Mouse (Mus musculus) retina, embryonic 14.5 days (tissue): Measurements from ENCODE around the gene Arfip1.

ENCODE experiments used
- DNase-seq: peaks from one replicate; pipeline ENCODE4 v3.0.0-alpha.2; 2015; ENCODE audit warnings: low spot score

Gene Arfip1

GRCm38 (mm10) chr3:84488716-84489115 is 93.7 kb downstream of the Arfip1 start:
- DNase-seq, result no peak

GRCm38 (mm10) chr3:84484891-84485290 is 97.5 kb downstream of the Arfip1 start:
- DNase-seq, result no peak

DNA sequence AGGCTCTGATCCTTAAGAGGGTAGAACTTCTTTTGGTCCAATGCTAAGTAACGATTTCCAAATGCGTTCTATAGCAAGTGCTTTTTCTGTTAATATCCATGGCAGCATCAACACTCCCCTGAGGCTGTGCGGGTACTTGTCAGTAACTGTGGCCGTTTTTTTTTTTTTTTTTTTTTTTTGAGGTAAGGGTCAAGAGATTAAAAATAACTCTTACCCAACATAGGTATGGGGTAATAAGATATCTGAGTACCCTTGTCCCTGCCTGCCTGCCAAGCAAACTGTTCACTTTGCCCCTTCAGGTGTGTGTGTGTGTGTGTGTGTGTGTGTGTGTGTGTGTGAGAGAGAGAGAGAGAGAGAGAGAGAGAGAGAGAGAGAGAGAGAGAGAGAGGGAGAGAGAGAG is 98.1 kb downstream of the Arfip1 start:
- DNase-seq, result no peak

- no peak for DNase-seq
These were observed 100.3 kb downstream of the Arfip1 start for GRCm38 (mm10) chr3:84482121-84482520.

DNA sequence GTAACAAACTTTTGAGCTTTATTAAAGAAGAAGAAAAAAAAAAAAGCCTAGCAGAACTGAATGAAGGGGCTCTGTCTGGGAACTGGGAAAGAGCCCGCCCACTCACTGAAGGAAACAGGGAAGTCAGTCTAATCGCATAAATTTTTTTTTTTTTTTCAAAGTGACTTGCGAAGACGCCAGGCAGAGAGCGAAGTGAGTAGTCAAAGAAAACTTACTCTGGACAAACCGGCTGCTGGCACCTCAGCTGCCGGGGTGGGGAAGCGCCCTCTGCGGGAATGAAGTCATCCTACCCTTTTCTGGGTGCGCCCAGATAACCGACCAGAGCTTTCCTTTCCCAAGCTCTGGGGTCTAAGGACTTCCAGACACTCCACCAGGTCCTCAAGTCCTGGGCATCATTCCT is 101.3 kb downstream of the Arfip1 start:
- DNase-seq, result peak; percentile 64

GRCm38 (mm10) chr3:84480006-84480897 is 102.2 kb downstream of the Arfip1 start, which contains the start of gene Fhdc1:
Gene Fhdc1 (minus strand): TSS chr3:84480429.
- DNase-seq, result peak; percentile 51

DNA sequence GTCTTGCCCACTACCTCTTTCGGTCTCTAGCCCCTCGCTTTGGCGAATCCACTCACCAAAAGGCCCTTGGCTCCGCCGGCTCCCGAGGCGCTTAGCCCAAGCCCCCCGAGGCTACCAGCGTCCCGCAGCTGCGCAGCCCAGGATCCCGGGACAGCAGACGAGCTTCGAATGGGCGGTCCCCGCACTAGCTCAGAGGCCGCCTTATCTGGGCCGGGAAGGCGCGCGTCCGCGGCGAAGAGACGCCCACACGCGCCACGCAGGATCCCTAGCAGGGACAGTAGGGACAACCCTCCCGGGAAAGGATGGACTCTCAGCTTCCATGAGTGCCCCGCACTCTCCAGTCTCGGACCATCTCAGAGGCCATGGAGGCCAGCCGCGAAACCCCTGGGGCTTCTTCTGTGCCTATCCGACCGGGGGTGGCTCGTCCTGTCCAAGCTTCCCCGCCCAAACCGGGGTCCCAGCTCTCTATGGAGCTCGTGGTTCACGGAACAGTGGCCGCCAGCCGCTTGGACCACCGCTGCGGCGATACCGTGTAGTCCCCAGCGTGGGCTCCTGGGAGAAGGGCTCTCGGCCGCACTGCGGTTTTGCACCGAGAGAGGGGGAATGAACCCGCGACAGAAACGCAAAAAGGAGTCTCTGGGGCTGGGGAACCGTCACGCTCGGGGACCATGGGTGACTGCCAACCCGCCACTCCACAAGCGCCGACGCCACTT is 103.0 kb downstream of the Arfip1 start:
- DNase-seq, result peak; percentile 57

- DNase-seq, result no peak
These were observed 103.5 kb downstream of the Arfip1 start for GRCm38 (mm10) chr3:84478896-84479292.

- peak; percentile 13 for DNase-seq
These were observed 104.2 kb downstream of the Arfip1 start for GRCm38 (mm10) chr3:84478195-84478594.

- no peak for DNase-seq
These were observed 104.9 kb downstream of the Arfip1 start for GRCm38 (mm10) chr3:84477498-84477897.

DNA sequence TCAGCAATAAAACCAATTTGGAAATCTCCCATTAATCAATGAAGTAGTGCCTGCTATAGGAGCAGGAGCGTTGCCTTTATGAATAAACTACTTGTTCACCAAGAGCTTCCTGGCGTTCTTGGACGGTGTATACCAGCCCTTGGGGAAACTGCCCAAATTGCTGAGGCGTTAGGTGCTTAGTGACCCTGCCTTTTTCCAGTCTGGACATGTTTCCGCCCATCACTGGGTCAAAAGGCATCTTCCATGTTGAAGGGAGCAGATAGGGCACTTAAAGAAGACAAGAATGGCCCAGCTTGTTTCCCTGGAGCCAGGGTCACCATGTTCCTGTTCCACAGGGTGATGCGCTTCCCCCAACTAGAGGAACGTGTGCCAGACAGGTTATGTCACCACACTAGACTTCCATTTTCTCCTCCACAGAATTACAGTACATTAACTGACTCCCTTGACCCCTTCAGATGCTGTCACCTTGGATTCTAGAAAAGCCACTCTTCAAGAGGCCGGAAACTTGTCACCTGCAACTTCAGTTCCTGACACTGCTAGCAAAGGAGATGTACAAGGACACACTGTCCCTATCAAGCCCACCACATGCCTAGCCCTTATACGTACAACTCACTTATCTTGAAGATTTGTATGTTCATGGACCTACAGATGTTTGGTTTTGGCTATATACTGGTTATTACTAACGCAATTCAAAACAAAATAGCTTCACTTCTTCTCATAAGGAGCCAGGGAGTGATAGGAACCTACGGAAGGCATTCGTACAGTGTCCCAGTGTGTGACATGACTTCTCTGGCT is 107.2 kb downstream of the Arfip1 start:
- DNase-seq, result no peak

DNA sequence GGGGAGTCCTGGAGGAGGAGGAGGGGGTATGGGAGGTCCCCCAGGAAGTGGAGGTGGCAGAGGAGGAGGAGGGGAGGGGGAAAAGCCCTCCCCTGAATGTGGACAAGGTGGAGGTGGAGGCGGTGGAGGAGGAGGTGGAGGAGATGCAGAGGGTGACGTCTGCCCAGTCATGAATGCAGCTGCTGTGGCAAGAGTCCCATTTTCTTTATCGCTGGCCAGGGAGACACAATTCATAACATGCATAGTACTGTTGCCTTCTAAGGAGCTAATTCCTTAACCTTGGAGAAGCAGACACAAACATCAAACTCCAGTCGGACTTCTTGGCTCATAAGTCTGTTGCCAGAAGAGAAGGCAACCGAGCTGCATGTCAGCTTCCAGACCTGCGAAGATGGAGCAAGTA is 108.0 kb downstream of the Arfip1 start:
- DNase-seq, result no peak

DNA sequence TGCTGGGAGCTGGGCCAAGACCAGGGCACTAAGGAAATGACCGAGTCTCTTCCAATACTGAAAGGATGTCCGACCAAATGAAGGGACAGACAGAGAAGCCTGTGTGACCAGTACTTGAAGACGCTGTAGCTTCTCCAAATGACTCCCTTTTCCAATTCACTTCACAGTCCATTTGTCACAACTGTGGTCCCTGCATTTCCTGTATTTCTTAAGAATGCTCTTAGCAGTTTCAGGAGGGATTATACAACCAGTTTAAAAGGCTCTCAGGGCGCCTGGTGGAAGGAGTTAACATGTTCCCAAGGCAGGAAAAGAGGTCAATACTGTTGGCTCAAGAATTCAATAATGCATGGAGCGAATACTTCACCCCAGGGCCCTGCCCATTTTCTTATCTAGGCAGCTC is 109.5 kb downstream of the Arfip1 start:
- peak; percentile 26 for DNase-seq

- no peak for DNase-seq
These were observed 109.9 kb downstream of the Arfip1 start for GRCm38 (mm10) chr3:84472527-84472926.

GRCm38 (mm10) chr3:84471146-84471545 is 111.3 kb downstream of the Arfip1 start:
- no peak for DNase-seq

GRCm38 (mm10) chr3:84468111-84468453 is 114.3 kb downstream of the Arfip1 start:
- DNase-seq, result no peak

DNA sequence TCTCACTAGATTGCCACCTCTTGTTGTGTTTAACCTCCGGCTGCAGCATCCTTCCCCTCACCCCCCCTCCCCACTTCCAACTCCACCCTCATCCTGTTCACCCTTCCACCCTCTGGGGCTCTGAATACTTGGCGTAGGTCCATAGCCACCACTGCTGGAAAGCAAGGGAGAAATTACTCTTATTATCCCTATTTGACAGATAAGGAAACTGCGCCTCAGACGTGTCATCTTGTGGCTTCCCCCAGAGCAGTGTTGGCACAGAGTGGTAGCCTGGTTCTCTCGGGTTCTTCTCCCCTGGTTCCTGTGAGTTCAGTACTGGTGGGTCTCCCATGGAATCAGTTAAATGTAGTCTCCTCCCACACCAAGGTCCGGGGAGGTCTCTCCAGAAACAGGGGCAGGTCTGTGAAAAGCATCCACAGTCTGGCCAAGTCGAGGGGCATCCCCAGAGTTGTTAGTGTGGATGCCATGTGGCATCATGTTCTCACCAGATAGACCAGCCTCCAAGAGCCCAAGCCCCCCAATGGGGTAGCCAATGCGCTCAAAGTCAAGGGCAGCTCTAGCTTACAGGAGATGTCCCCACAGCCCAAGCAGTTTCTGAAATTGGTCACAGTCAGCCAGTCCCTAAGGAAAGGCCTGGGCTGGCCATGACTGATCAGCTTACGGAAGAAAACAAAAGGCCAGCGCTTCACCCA is 114.9 kb downstream of the Arfip1 start:
- DNase-seq, result no peak

DNA sequence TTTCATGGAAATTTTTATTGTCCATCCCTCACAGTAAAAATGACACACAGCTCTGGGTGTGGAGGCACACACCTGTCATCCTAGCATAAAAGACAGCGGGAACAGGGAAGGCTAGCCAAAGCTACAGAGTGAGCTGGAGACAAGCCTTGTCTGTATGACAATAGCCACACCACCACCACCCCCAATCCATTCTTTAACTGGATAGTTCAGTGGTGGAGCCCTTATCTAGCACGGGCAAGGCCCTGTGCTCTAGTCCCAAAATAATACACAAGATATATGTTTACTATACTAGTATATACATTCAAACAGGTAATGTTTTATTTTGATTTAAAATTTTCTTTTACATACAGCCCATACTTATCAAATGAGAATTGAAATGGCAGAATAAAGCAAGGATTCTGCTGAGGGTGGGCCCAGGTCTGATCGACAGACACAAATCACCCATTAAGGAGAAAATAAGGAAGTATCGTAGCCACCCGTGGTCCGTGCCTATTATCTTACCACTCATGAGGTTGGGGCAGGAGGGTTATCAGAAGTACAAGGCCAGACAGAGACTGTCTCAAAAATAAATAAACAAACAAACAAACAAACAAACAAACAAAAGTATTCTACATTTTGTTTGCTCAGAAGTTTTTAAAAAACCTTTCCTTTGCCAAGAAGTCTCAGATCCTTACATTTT is 116.5 kb downstream of the Arfip1 start:
- DNase-seq, result no peak

DNA sequence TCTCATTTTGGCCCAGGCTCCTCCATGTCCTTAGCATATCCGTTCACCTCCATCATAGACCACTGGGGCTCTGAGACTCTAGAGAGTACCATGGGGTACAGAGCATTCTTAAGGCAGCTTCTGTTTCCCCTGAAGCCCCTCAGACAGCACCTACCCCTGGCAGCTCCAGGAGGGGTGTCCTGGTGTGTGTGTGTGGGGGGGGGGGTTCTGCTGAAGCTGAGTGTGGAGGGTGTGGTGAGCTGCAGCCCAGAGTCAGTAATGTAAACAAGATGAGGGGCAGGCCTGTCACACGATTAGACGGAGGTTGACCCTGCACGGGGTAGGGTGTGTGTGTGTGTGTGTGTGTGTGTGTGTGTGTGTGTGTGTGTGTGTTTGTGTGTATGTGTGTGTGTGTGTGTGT is 120.7 kb downstream of the Arfip1 start:
- peak; percentile 18 for DNase-seq

DNA sequence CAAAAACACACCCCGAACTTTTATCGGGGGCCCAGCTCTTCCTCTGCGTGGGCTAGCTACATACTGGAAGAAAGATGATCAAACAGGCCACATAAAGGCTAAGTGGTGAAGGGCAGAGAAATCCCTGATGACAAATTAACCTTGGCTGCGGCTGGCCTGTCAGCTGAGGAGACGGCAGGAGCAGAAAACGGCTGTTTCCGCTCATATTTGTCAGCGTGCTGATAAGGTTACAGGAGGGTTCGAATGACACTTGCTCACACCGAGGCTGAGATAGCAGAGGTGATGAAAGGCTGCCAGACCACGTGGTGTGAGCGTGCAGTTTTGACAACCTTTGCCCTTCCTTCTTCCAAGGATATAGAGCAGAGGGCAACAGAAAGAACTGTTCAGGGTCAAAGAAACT is 121.5 kb downstream of the Arfip1 start:
- DNase-seq, result no peak

- no peak for DNase-seq
These were observed 121.9 kb downstream of the Arfip1 start for GRCm38 (mm10) chr3:84460499-84460898.
